Mouse (Mus musculus) left cerebral cortex, postnatal 14 days (tissue): Measurements from ENCODE around the gene Itih4. TPM values are rescaled to one million over a fixed set of nuclear protein-coding genes. Genes with fewer than 3 reads are reported as not detected.

Experiments used
- DNase-seq, 2 experiments: peaks; one replicate each; pipeline ENCODE4 v3.0.0; 2021 to 2022; ENCODE audit warnings: low spot score in 2 of 2, mixed read lengths in 1 of 2
- intact Hi-C: fragments of 180-260 bp; cut with DNase I; formaldehyde crosslinking; loops from one replicate; pipeline ENCODE4 v1.15.1; 2025
- total RNA-seq, 2 experiments: library from RNA; stranded (reverse); gene quantifications; 2 replicates each; pipeline ENCODE4 v1.2.3; 2021

Gene Itih4
- total RNA-seq, 2 experiments from 2014 or later, result not detected

GRCm38 (mm10) chr14:30877827-30878226 is 8.4 kb upstream of the Itih4 start:
- DNase-seq, result no peak
- intact Hi-C loops, result no loop called here

- intact Hi-C loops, result no loop called here
- DNase-seq, result peak; percentile 35 to 58
Measured at GRCm38 (mm10) chr14:30878958-30879571, 7.2 kb upstream of the Itih4 start, which contains the start of gene Mustn1. TSS of gene Mustn1 (plus strand) at chr14:30879200.

GRCm38 (mm10) chr14:30879794-30880193 is 6.5 kb upstream of the Itih4 start:
- DNase-seq, result no peak
- intact Hi-C loops, result loop anchor here (5.0 kb wide), 1 partner anchor 63 kb away; the partner anchor contains the start of gene Itih1

GRCm38 (mm10) chr14:30880251-30880650 is 6.0 kb upstream of the Itih4 start:
- no peak for DNase-seq
- intact Hi-C loops, result loop anchor here (5.0 kb wide), 1 partner anchor 62 kb away; the partner anchor contains the start of gene Itih1

- peak; percentile 62 to 78 for DNase-seq
- intact Hi-C loops, result loop anchor here (5.0 kb wide), 1 partner anchor 61 kb away; the partner anchor contains the start of gene Itih1
Measured at GRCm38 (mm10) chr14:30880811-30881717, 5.2 kb upstream of the Itih4 start.

- DNase-seq, result no peak
- intact Hi-C loops, result loop anchor here (5.0 kb wide), 1 partner anchor 61 kb away; the partner anchor contains the start of gene Itih1
Measured at GRCm38 (mm10) chr14:30881718-30882108, 4.6 kb upstream of the Itih4 start.

GRCm38 (mm10) chr14:30885298-30885697 is 978 bp upstream of the Itih4 start:
- intact Hi-C loops, result no loop called here
- no peak for DNase-seq

- DNase-seq, result no peak
- intact Hi-C loops, result no loop called here
Measured at GRCm38 (mm10) chr14:30888271-30888732, 2.0 kb downstream of the Itih4 start.

GRCm38 (mm10) chr14:30899972-30900371 is 13.7 kb downstream of the Itih4 start:
- intact Hi-C loops, result no loop called here
- no peak for DNase-seq

- no peak for DNase-seq
- intact Hi-C loops, result no loop called here
Measured at GRCm38 (mm10) chr14:30902628-30903027, 16.4 kb downstream of the Itih4 start.

GRCm38 (mm10) chr14:30903036-30903435 is 16.8 kb downstream of the Itih4 start:
- DNase-seq, result no peak
- intact Hi-C loops, result no loop called here

GRCm38 (mm10) chr14:30904307-30904706 is 18.0 kb downstream of the Itih4 start:
- intact Hi-C loops, result no loop called here
- DNase-seq, result no peak

- no peak for DNase-seq
Measured at GRCm38 (mm10) chr14:30906001-30906400, 19.7 kb downstream of the Itih4 start.

GRCm38 (mm10) chr14:30907814-30908265 is 21.6 kb downstream of the Itih4 start:
- DNase-seq, result no peak
- intact Hi-C loops, result no loop called here

More at GRCm38 (mm10) chr14:30906001-30906400, 19.7 kb downstream of the Itih4 start:
- intact Hi-C loops, result no loop called here

GRCm38 (mm10) chr14:30911141-30911540 is 24.9 kb downstream of the Itih4 start:
- intact Hi-C loops, result no loop called here

GRCm38 (mm10) chr14:30912641-30913040 is 26.4 kb downstream of the Itih4 start:
- intact Hi-C loops, result no loop called here

More at GRCm38 (mm10) chr14:30911141-30911540, 24.9 kb downstream of the Itih4 start:
- no peak for DNase-seq

GRCm38 (mm10) chr14:30913404-30913803 is 27.1 kb downstream of the Itih4 start:
- intact Hi-C loops, result no loop called here
- no peak for DNase-seq

More at GRCm38 (mm10) chr14:30912641-30913040, 26.4 kb downstream of the Itih4 start:
- DNase-seq, result no peak

GRCm38 (mm10) chr14:30916516-30916915 is 30.2 kb downstream of the Itih4 start:
- DNase-seq, result no peak
- intact Hi-C loops, result no loop called here

- intact Hi-C loops, result no loop called here
Measured at GRCm38 (mm10) chr14:30922053-30922670, 35.9 kb downstream of the Itih4 start.

More at GRCm38 (mm10) chr14:30922053-30922670, 35.9 kb downstream of the Itih4 start:
- peak in 1 of 2 experiments; percentile 46 for DNase-seq
